Mouse (Mus musculus) gastrocnemius, postnatal 14 days (tissue): ENCODE data around the gene Olfr1426. TPM values are rescaled to one million over a fixed set of nuclear protein-coding genes. Genes with fewer than 3 reads are reported as not detected.
"Not testable (repeated sequence)": the region's sequence is repeated elsewhere in the genome, so short reads cannot be mapped to it uniquely, and the experiment has no call there.

Experiments
- DNase-seq: peaks from one replicate; pipeline ENCODE4 v3.0.0; 2021; ENCODE audit warnings: mixed read lengths
- intact Hi-C: fragments of 180-260 bp; cut with DNase I; formaldehyde crosslinking; loops from one replicate; pipeline ENCODE4 v1.15.1; 2025; ENCODE audit warnings: low total_unique reads
- long read RNA-seq, 2 experiments: library from polyadenylated mRNA; stranded (forward); transcript quantifications; one replicate each; pipeline ENCODE4 v2.0.0; 2021
- total RNA-seq, 2 experiments: library from RNA; stranded (reverse); gene quantifications; 2 replicates each; pipeline ENCODE4 v1.2.3; 2021

Olfr1426 gene
- not detected for total RNA-seq
- long read RNA-seq, experiment 1 = 0 reads
- long read RNA-seq, experiment 2 = 0 reads

GRCm38 (mm10) chr19:12091913-12092312, at the start of gene Olfr1426:
Olfr1426 (minus strand) TSS chr19:12092013.
- DNase-seq = no peak
- intact Hi-C loops = no loop called here

GRCm38 (mm10) chr19:12134289-12134688, 42.5 kb upstream of the Olfr1426 start:
- DNase-seq = no peak
- intact Hi-C loops = no loop called here

- intact Hi-C loops = no loop called here
- DNase-seq = no peak
Observed at GRCm38 (mm10) chr19:12123103-12123502, 31.3 kb upstream of the Olfr1426 start, which contains the start of gene Olfr76. Olfr76 (minus strand) TSS chr19:12123203.

- intact Hi-C loops = no loop called here
- DNase-seq = no peak
Observed at GRCm38 (mm10) chr19:12116464-12116863, 24.7 kb upstream of the Olfr1426 start.

- intact Hi-C loops = no loop called here
- no peak for DNase-seq
Observed at GRCm38 (mm10) chr19:12115797-12116196, 24.0 kb upstream of the Olfr1426 start, which contains the start of gene Olfr1428. Olfr1428 (minus strand) TSS chr19:12115897.

- DNase-seq = no peak
- intact Hi-C loops = no loop called here
Observed at GRCm38 (mm10) chr19:12113807-12114206, 22.0 kb upstream of the Olfr1426 start.

- intact Hi-C loops = no loop called here
- DNase-seq = no peak
Observed at GRCm38 (mm10) chr19:12104541-12104940, 12.7 kb upstream of the Olfr1426 start.

- intact Hi-C loops = no loop called here
- DNase-seq = no peak
Observed at GRCm38 (mm10) chr19:12103234-12103633, 11.4 kb upstream of the Olfr1426 start, which contains the start of gene Olfr1427. Olfr1427 (minus strand) TSS chr19:12103334.

GRCm38 (mm10) chr19:12077631-12078030, 14.2 kb downstream of the Olfr1426 start, which contains the start of gene Olfr1425:
Olfr1425 (minus strand) TSS chr19:12077731.
- intact Hi-C loops, DNase-seq: not testable (repeated sequence)

- intact Hi-C loops, DNase-seq: not testable (repeated sequence)
Observed at GRCm38 (mm10) chr19:12069546-12069945, 22.3 kb downstream of the Olfr1426 start.

GRCm38 (mm10) chr19:12067806-12068205, 24.0 kb downstream of the Olfr1426 start:
- DNase-seq, intact Hi-C loops: not testable (repeated sequence)

- intact Hi-C loops, DNase-seq: not testable (repeated sequence)
Observed at GRCm38 (mm10) chr19:12062582-12062981, 29.2 kb downstream of the Olfr1426 start, which contains the start of gene Olfr1424. Olfr1424 (minus strand) TSS chr19:12062682.

- intact Hi-C loops = no loop called here
- no peak for DNase-seq
Observed at GRCm38 (mm10) chr19:12043163-12043562, 48.6 kb downstream of the Olfr1426 start.

- intact Hi-C loops = no loop called here
- DNase-seq = no peak
Observed at GRCm38 (mm10) chr19:12041217-12041616, 50.6 kb downstream of the Olfr1426 start, which contains the start of gene Olfr1423. Olfr1423 (minus strand) TSS chr19:12041317.

- no peak for DNase-seq
- intact Hi-C loops = no loop called here
Observed at GRCm38 (mm10) chr19:12037727-12038126, 54.1 kb downstream of the Olfr1426 start.

Other genes with a start within 250 kb of the Olfr1426 start
- not detected for gene Olfr1418, start 230.9 kb downstream of the Olfr1426 start, total RNA-seq
- not detected for gene Olfr1419, start 216.9 kb downstream of the Olfr1426 start, total RNA-seq
- gene Olfr1420, start 205.4 kb downstream of the Olfr1426 start, total RNA-seq = not detected
- 10 to 100 TPM; 21.0 to 22.8 TPM for gene Patl1, start 179.6 kb downstream of the Olfr1426 start, total RNA-seq
- gene Osbp, start 126.1 kb downstream of the Olfr1426 start, total RNA-seq = 10 to 100 TPM; 70.8 to 71.5 TPM
- not detected for gene Olfr1423, start 50.7 kb downstream of the Olfr1426 start, total RNA-seq
- not detected for gene Olfr1424, start 29.3 kb downstream of the Olfr1426 start, total RNA-seq
- not detected for gene Olfr1425, start 14.3 kb downstream of the Olfr1426 start, total RNA-seq
- not detected for gene Olfr1427, start 11.3 kb upstream of the Olfr1426 start, total RNA-seq
- gene Olfr1428, start 23.9 kb upstream of the Olfr1426 start, total RNA-seq = not detected
- not detected for gene Olfr76, start 31.2 kb upstream of the Olfr1426 start, total RNA-seq
- not detected for gene Olfr1555-ps1, start 78.1 kb upstream of the Olfr1426 start, total RNA-seq
- gene Olfr1431, start 108.6 kb upstream of the Olfr1426 start, total RNA-seq = not detected
- gene Olfr1432, start 140.6 kb upstream of the Olfr1426 start, total RNA-seq = not detected
- not detected for gene Olfr262, start 149.6 kb upstream of the Olfr1426 start, total RNA-seq
- gene Olfr235, start 169.0 kb upstream of the Olfr1426 start, total RNA-seq = not detected
- not detected for gene Olfr1434, start 187.8 kb upstream of the Olfr1426 start, total RNA-seq
- gene Olfr1436, start 207.1 kb upstream of the Olfr1426 start, total RNA-seq = not detected
- gene Olfr1437, start 233.1 kb upstream of the Olfr1426 start, total RNA-seq = not detected
- gene Olfr1438-ps1, start 243.9 kb upstream of the Olfr1426 start, total RNA-seq = not detected